Mouse (Mus musculus) kidney, adult 8-10 months (tissue): Measurements from ENCODE around the gene Alg9.

ENCODE experiments used
- DNase-seq, 2 experiments: peaks; one replicate each; pipeline ENCODE4 v3.0.0; 2022

Alg9 gene

DNA sequence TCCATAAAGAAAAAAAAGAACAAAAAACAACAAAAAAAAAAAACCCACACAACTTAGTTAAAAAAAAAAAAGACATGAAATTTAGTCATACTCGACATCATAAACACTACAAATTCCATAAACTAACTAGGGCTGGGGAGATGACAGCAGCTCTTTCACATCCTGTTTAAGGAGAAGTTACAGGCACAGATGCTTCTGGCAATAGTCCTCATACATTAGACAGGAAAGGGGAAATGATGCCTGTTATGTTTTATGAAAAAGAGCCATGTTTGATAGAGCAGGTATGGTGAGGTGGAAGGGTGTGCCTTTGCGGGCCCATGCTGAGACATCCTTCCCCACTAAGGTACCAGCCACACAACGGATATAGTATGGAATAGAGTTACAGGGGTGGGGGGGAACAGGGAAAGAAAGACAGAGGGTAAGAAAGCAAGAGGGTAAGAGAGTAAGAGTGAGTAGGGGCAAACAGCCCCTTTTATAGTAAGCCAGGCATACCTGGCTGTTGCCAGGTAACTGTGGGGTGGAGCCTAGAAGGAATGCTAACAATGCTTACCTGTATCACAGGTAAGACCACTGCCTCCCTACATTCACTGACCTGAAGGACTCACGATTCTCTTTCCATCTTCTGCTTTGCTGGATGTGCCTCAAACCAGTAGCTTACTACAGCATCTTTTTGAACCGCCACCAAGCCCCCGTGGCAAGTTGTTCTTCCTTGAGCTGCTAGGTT, 13.1 kb upstream of the Alg9 start:
- DNase-seq = no peak

DNA sequence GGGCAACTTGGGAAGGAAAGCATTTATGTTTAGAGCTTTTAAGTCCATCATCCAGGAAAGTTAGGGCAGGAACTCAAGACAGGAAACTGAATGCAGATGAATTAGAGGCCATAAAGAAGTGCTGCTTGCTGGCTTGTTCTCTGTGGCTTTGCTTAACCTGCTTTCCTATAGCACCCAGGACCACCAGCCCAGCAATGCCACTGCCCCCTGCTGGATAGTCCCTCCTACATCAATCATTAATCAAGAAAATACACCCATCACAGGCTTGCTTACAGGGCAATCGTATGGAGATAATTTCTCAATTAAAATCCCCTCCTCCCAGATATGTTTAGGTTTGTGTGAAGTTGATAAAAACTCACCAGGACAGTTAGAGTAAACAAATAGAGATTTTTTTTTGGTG, 11.5 kb upstream of the Alg9 start:
- DNase-seq = no peak

DNA sequence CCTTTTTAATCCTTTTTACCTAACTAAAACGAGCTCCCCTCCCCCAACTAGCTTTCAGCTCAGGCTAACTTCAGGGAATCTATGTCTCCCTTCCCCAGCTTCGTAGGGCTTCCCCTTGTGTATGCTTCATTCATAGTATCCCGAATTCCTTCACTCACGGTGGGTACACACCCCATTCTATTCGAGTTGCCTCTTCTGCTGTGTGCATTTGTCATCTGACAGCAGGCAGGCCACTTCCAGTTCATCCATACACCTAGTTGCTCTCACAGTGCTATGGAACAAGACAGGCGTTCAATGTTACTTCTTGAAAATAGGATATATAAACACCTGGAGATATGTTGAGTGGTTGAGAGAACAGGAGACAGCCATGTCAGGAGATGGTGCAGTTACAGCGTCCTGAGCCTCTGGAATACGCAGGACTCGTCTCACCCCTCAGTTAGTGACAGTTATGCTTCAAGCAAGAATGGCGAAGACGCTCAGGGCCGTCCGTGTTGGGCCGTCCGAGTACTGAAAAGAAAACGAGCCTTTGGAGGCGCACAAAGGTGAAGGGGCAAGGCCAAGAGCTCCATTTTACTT, 7.2 kb upstream of the Alg9 start:
- no peak for DNase-seq

GRCm38 (mm10) chr9:50768107-50769002, 6.5 kb upstream of the Alg9 start, which contains the start of gene Fdxacb1:
TSS of gene Fdxacb1 (plus strand) at chr9:50768236.
- peak; percentile 98 to 99 for DNase-seq

DNA sequence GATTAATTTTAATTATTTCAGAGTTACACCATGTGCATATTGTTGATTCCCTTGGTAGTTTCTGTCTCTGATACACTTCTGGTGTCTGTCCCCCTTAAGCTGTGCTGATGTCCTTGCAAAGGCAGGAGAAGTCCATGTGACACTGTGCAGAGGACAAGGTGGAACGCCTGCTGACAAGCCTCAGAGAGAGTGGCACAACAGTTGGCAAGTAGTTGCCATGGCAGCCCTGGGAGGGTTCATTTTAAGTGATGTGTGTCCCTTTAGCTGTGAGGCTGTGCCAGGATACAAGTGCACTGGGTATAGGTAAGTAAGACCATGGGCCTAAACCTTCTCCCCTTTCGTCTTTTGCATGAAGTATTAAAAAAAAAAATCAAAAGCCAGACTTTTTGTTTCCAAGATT, 4.8 kb upstream of the Alg9 start:
- DNase-seq = no peak

- no peak for DNase-seq
These were observed 775 bp upstream of the Alg9 start for GRCm38 (mm10) chr9:50774026-50774462.

GRCm38 (mm10) chr9:50775662-50776126, 875 bp downstream of the Alg9 start:
- DNase-seq = no peak

DNA sequence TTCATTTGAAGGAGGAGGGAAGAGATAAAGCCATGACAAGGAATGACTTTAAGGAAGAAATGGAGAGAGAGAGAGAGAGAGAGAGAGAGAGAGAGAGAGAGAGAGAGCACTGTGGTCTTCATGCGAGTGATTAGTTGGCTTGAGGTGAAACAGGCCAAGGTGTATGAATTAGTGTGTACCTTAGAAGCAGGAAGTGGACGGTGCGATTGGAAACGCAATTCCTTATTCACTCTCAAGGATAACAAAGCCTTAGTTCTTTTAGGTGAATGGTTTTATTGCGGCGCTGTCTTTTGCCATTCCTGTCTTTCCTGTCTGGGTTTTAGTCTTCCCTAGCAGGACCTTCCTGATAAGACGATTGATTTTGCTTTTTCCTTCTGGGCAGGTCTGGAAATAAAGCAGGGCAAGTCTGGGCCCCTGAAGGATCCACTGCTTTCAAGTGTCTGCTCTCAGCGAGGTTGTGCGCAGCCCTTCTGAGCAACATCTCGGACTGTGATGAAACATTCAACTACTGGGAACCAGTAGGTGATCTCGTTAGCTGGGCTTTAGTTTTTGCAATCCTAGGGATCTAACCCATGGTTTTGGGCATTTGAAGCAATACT, 1.4 kb downstream of the Alg9 start:
- no peak for DNase-seq

GRCm38 (mm10) chr9:50782155-50782554, 7.3 kb downstream of the Alg9 start:
- peak in 1 of 2 experiments; percentile 52 for DNase-seq

- DNase-seq = no peak
These were observed 20.4 kb downstream of the Alg9 start for GRCm38 (mm10) chr9:50795266-50795665.

GRCm38 (mm10) chr9:50796776-50797175, 22.0 kb downstream of the Alg9 start:
- peak; percentile 30 to 31 for DNase-seq

DNA sequence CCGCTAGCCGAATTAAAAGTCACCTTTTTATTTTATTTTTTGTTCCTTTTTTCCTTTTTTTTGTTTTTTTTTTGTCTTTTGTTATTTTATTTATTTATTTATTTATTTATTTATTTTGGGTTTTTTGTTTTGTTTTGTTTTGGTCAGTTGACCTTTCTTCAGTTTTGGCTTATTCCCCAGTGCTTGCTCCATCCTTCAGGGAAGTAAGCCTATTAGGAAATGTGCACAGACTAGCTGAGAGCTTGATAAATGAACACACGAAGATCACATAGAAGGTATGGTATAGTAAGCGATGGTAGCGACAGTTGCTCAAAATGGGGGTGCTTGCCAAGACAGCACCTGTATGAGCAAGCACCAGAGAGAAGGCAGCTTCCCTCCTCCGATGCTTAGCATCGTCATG, 22.8 kb downstream of the Alg9 start:
- DNase-seq = no peak

GRCm38 (mm10) chr9:50798368-50798767, 23.5 kb downstream of the Alg9 start:
- DNase-seq = no peak

DNA sequence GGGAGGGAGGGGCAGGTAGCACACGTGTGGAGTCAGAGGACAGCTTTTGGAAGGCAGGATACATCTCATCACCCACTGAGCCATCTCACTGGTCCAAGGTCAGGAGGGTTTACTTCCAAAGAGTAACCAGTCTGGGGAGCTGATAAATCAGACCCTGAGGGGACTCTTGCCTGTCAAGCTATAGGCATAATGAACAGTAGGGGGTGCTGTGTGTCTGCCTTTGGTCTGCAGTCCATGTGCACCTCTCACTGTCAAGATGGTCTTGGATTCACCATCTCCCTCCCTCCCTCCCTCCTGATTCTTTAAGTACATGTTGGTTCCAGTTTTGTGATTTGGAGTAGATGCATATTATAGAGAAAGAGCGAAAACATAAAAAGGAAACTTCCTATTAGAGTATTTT, 26.2 kb downstream of the Alg9 start:
- peak; percentile 33 to 44 for DNase-seq

DNA sequence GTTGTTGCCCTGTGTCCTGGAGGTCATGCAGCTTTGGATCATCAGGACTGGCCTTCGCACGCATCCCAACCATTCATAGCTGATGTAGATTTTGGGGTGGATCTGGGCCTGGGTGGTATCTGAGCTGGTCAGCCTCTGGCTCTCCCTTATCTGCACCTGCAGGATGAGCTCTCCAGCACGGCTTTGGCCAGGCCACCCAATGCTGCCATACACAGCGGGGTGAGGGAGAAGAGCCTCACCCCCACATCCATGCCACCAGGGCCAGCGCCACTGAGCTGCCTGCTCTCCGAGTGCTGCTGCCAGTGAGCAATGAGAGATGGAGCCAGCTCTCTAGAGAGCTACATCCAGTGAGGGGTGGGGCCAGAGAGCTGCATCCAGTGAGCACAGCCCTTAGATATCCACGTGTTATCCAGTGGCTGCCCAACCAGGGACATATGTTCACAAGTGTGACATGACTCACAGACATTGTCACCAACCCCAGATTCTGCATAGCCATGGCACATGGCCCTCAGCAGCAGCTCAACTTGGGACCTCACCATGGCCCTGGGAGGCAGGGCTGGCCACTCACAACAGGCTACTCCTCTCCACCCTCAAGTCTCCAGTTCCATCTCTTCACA, 28.3 kb downstream of the Alg9 start:
- no peak for DNase-seq

GRCm38 (mm10) chr9:50808471-50808870, 33.7 kb downstream of the Alg9 start:
- DNase-seq = peak; percentile 28 to 61

DNA sequence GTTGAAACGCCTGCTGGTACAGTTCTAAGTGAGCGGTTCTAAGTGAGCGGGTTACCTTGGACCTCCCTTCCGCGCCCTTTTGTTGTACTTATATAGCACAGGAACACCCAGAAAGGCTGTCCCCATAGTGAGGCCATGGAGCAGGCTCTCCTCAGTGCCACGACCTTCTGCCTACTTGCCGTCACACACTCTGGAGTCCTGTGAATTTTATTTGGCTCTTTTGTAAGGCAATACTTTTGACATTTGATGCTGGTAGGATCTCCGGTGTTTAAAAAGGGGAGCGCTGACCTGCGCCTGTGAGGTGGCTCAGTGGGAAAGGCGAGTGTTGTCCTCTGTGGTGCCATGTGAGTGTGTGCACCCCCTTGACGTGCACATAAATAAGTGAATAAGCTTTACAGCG, 34.3 kb downstream of the Alg9 start:
- DNase-seq = no peak

DNA sequence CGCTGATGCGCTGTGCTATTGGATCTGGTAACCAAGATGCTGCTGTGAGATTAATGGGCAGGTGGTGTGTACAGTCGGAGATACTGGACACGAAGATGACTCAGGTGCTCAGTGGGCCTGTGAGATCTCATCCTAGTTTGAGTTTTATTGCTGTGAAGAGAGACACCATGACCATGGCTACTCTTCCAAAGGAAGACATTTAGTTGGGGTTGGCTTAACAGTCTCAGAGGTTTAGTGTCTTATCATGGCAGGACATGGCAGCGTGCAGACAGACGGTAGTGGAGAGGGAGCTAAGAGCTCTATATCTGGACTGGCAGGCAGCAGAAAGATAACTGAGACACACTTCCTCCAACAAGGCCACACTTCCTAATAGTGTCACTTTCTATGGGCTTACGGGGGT, 36.4 kb downstream of the Alg9 start:
- DNase-seq = no peak

DNA sequence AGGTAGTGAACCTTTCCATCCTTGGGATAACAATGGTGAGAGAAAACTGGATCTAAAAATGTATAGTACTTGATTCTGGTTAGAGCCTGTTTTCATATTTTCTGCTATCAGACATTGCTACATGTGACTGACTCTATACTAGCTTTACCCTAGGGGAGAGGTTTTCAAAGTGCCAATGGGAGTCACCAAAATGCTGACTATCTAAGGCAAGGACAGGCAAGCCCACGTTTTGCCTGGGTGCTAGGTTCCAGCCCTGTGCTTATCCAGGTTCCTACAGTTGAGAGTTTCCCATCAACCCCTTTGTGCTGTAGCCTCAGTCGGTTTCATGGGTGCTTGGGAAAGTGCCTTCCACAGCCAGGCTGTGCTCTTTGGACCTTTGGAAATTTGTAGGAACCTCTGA, 36.9 kb downstream of the Alg9 start:
- DNase-seq = no peak

GRCm38 (mm10) chr9:50813796-50814195, 39.0 kb downstream of the Alg9 start:
- no peak for DNase-seq

- no peak for DNase-seq
These were observed 40.8 kb downstream of the Alg9 start for GRCm38 (mm10) chr9:50815666-50816065.

DNA sequence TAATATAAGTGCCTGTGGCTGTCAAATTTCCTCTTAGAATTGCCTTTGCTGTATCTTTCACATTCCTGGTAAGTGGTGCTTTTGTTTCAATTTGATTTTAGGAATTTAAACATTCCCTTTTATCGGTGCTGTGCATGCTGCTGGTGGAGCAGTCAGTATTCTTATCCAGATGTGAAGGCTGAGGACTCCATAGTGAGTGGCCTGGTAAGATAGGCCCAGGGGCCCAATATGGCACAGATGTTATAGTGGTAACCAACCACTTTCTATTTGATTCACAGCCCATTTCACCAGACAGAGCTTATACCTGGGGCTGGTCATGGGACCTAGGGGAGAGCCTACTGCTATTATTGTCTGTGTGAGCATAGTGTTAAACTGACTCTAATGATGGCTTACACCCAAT, 41.7 kb downstream of the Alg9 start:
- no peak for DNase-seq

GRCm38 (mm10) chr9:50818050-50818449, 43.2 kb downstream of the Alg9 start:
- DNase-seq = no peak
